Mouse (Mus musculus): ENCODE results near the gene Gm4491.

Gene Gm4491

DNA sequence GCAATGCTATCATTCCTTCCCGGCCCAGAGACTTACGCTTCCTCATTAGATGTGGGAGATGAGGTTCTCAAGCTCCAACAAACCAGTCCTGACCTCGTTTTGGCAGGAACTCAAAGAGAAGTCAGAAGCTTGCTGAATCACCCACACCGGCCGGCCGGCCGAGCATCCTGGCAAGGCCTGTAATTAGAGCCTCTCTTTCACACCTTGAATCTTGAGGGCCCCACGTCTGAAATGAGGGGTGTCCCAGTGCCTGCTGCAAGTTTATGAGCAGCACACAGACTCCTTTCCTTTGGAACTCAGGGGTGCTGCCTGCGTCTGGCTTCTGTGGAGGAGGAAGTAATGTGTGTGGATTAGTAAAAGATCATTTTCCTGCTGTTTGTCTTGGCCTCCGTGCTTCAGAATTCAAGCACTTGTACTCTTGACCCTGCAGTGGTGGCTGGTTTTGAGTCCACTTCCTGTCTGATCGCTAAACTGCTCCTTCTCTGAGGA is 31.5 kb downstream of the Gm4491 start:
- DNase-seq (ENCODE audit: low read depth, low spot score), result no peak

DNA sequence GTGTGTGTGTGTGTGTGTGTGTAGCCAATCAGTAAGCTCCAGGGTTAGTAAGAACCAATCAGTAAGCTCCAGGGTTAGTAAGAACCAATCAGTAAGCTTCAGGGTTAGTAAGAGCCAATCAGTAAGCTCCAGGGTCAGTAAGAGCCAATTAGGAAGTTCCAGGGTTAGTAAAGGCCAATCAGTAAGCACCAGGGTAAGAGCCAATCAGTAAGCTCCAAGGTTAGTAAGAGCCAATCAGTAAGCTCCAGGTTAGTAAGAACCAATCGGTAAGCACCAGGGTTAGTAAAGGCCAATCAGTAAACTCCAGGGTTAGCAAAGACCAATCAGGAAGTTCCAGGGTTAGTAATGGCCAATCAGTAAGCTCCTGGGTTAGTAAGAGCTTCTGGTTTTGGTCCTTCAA is 32.8 kb downstream of the Gm4491 start:
- peak; percentile 67 for DNase-seq (ENCODE audit: low read depth, low spot score)

DNA sequence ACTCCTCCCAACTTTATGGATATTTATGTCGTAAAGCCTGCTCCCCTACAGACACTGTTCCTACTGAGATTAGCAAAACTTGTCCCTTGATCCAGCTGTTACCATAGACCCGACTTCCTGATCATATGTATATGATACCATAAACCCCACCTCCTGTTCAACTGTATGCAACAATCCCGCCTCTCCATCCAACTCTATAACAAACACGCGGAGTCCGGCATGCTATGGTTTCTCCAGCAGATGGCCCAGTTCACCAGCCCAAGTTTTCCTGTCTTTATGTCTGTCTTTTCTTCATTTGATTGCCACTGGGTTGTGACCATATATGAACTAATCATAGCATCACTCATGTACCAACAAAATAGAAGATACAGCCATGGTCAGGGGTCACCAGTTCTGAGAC is 40.1 kb downstream of the Gm4491 start:
- no peak for DNase-seq (ENCODE audit: low read depth, low spot score)

DNA sequence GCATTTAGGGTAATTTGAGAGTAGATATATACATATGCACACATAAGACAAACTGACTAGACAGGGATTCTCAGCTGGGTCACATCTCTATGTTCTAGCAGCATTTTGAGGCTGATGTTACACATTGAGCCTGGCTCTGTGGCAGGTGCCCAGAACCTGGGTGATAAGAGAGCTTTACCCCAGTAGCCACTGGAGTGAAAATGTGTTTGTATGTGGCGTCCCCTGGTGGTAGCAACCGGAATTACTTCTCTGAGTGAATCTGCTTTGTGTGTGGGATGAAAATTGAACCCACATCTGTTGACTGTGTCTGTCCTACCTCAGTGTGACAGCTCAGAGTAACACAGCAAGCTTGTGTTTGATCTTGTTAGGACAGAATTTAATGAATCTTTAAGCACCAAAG is 45.8 kb downstream of the Gm4491 start:
- peak; percentile 72 for DNase-seq (ENCODE audit: low read depth, low spot score)

DNA sequence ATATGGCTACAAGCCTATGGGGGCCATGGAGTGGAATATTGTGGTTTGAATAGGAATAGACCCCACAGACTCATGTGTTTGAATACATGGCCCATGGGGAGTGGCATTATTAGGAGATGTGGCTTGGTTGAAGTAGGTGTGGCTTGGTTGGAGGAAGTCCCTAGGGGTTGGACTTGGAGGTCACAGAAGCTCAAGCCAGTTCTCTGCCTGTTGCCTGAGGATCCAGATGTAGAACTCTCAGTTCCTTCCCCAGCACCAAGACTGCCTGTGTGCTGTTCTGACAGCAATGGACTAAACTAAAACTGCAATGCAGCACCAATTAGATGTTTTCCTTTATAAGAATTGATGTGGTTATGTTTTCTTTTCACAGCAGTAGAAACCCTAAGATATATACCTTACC is 49.6 kb downstream of the Gm4491 start:
- no peak for DNase-seq (ENCODE audit: low read depth, low spot score)

Measured in R1 (cell line).